Mouse (Mus musculus): ENCODE data around the gene Purb. TPM values are rescaled to one million over a fixed set of nuclear protein-coding genes. Genes with fewer than 3 reads are reported as not detected.

Gene Purb
- total RNA-seq, 1 experiment from 2014 or later = 78.8 TPM

- no peak for ATAC-seq (replicated peaks in 1 of 2; ENCODE audit: insufficient read depth in 1 of 2, low FRiP score in 2 of 2, low TSS enrichment in 1 of 2, low read depth in 1 of 2, poor library complexity in 2 of 2, severe bottlenecking in 2 of 2)
These were observed 13.5 kb upstream of the Purb start for GRCm38 (mm10) chr11:6489257-6489656.

GRCm38 (mm10) chr11:6488041-6488684 lies 12.4 kb upstream of the Purb start:
- no peak for ATAC-seq (replicated peaks in 1 of 2; ENCODE audit: insufficient read depth in 1 of 2, low FRiP score in 2 of 2, low TSS enrichment in 1 of 2, low read depth in 1 of 2, poor library complexity in 2 of 2, severe bottlenecking in 2 of 2)

- ATAC-seq (replicated peaks in 1 of 2; ENCODE audit: insufficient read depth in 1 of 2, low FRiP score in 2 of 2, low TSS enrichment in 1 of 2, low read depth in 1 of 2, poor library complexity in 2 of 2, severe bottlenecking in 2 of 2) = no peak
These were observed 11.8 kb upstream of the Purb start for GRCm38 (mm10) chr11:6487496-6487895.

- no peak for ATAC-seq (replicated peaks in 1 of 2; ENCODE audit: insufficient read depth in 1 of 2, low FRiP score in 2 of 2, low TSS enrichment in 1 of 2, low read depth in 1 of 2, poor library complexity in 2 of 2, severe bottlenecking in 2 of 2)
These were observed 11.2 kb upstream of the Purb start for GRCm38 (mm10) chr11:6486916-6487315.

- ATAC-seq (replicated peaks in 1 of 2; ENCODE audit: insufficient read depth in 1 of 2, low FRiP score in 2 of 2, low TSS enrichment in 1 of 2, low read depth in 1 of 2, poor library complexity in 2 of 2, severe bottlenecking in 2 of 2) = peak in 1 of 2 experiments; percentile 36; a peak in 2 of 4 replicates
These were observed 8.7 kb upstream of the Purb start for GRCm38 (mm10) chr11:6484244-6484959.

GRCm38 (mm10) chr11:6483103-6483502 lies 7.4 kb upstream of the Purb start:
- ATAC-seq (replicated peaks in 1 of 2; ENCODE audit: insufficient read depth in 1 of 2, low FRiP score in 2 of 2, low TSS enrichment in 1 of 2, low read depth in 1 of 2, poor library complexity in 2 of 2, severe bottlenecking in 2 of 2) = no peak

- ATAC-seq (replicated peaks in 1 of 2; ENCODE audit: insufficient read depth in 1 of 2, low FRiP score in 2 of 2, low TSS enrichment in 1 of 2, low read depth in 1 of 2, poor library complexity in 2 of 2, severe bottlenecking in 2 of 2) = no peak
These were observed 6.0 kb upstream of the Purb start for GRCm38 (mm10) chr11:6481669-6482185.

GRCm38 (mm10) chr11:6480681-6481405 lies 5.1 kb upstream of the Purb start:
- ATAC-seq (replicated peaks in 1 of 2; ENCODE audit: insufficient read depth in 1 of 2, low FRiP score in 2 of 2, low TSS enrichment in 1 of 2, low read depth in 1 of 2, poor library complexity in 2 of 2, severe bottlenecking in 2 of 2) = no peak

- no peak for ATAC-seq (replicated peaks in 1 of 2; ENCODE audit: insufficient read depth in 1 of 2, low FRiP score in 2 of 2, low TSS enrichment in 1 of 2, low read depth in 1 of 2, poor library complexity in 2 of 2, severe bottlenecking in 2 of 2)
These were observed 4.5 kb upstream of the Purb start for GRCm38 (mm10) chr11:6480191-6480590.

- no peak for ATAC-seq (replicated peaks in 1 of 2; ENCODE audit: insufficient read depth in 1 of 2, low FRiP score in 2 of 2, low TSS enrichment in 1 of 2, low read depth in 1 of 2, poor library complexity in 2 of 2, severe bottlenecking in 2 of 2)
These were observed 3.5 kb upstream of the Purb start for GRCm38 (mm10) chr11:6479231-6479630.

GRCm38 (mm10) chr11:6477350-6477749 lies 1.6 kb upstream of the Purb start:
- ATAC-seq (replicated peaks in 1 of 2; ENCODE audit: insufficient read depth in 1 of 2, low FRiP score in 2 of 2, low TSS enrichment in 1 of 2, low read depth in 1 of 2, poor library complexity in 2 of 2, severe bottlenecking in 2 of 2) = no peak

- no peak for ATAC-seq (replicated peaks in 1 of 2; ENCODE audit: insufficient read depth in 1 of 2, low FRiP score in 2 of 2, low TSS enrichment in 1 of 2, low read depth in 1 of 2, poor library complexity in 2 of 2, severe bottlenecking in 2 of 2)
These were observed 1.2 kb upstream of the Purb start for GRCm38 (mm10) chr11:6476876-6477275.

GRCm38 (mm10) chr11:6474874-6475731 lies 614 bp downstream of the Purb start:
- peak; percentile 25 to 43; a peak in 2 of 4 replicates for ATAC-seq (replicated peaks in 1 of 2; ENCODE audit: insufficient read depth in 1 of 2, low FRiP score in 2 of 2, low TSS enrichment in 1 of 2, low read depth in 1 of 2, poor library complexity in 2 of 2, severe bottlenecking in 2 of 2)

GRCm38 (mm10) chr11:6474381-6474780 lies 1.3 kb downstream of the Purb start:
- ATAC-seq (replicated peaks in 1 of 2; ENCODE audit: insufficient read depth in 1 of 2, low FRiP score in 2 of 2, low TSS enrichment in 1 of 2, low read depth in 1 of 2, poor library complexity in 2 of 2, severe bottlenecking in 2 of 2) = no peak

- ATAC-seq (replicated peaks in 1 of 2; ENCODE audit: insufficient read depth in 1 of 2, low FRiP score in 2 of 2, low TSS enrichment in 1 of 2, low read depth in 1 of 2, poor library complexity in 2 of 2, severe bottlenecking in 2 of 2) = no peak
These were observed 3.6 kb downstream of the Purb start for GRCm38 (mm10) chr11:6472076-6472475.

GRCm38 (mm10) chr11:6471493-6471892 lies 4.2 kb downstream of the Purb start:
- ATAC-seq (replicated peaks in 1 of 2; ENCODE audit: insufficient read depth in 1 of 2, low FRiP score in 2 of 2, low TSS enrichment in 1 of 2, low read depth in 1 of 2, poor library complexity in 2 of 2, severe bottlenecking in 2 of 2) = no peak

- ATAC-seq (replicated peaks in 1 of 2; ENCODE audit: insufficient read depth in 1 of 2, low FRiP score in 2 of 2, low TSS enrichment in 1 of 2, low read depth in 1 of 2, poor library complexity in 2 of 2, severe bottlenecking in 2 of 2) = no peak
These were observed 4.7 kb downstream of the Purb start for GRCm38 (mm10) chr11:6471054-6471453.
